Mouse (Mus musculus): ENCODE results near the gene Tnip1.
A peak's percentile ranks its signal among the peaks of the same experiment; 100 is the strongest.

The Tnip1 gene

DNA sequence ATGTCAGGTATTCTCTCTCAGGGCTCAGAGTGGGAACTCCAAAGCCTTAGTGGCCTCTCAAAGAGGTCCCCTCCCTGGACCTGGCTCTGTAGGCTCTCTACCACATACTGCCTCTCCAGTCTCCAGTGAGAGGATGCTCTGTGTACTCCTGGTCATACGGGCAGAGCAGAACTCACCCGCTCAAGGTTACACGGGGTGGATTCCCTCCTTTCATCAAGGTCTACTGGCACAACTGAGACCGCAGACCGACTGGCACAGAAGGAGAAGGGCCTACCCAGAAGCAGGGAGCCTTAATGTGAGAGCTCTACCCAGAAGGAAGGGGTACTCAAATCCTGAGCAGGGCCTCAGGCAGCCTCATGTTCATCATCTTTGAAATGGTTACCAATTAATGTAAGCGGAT is 30.2 kb downstream of the Tnip1 start:
- no peak for DNase-seq (ENCODE audit: low spot score in 2 of 2)

- peak; percentile 52 to 63 for DNase-seq (ENCODE audit: low spot score in 2 of 2)
These were observed 31.2 kb downstream of the Tnip1 start for GRCm38 (mm10) chr11:54931405-54932093.

DNA sequence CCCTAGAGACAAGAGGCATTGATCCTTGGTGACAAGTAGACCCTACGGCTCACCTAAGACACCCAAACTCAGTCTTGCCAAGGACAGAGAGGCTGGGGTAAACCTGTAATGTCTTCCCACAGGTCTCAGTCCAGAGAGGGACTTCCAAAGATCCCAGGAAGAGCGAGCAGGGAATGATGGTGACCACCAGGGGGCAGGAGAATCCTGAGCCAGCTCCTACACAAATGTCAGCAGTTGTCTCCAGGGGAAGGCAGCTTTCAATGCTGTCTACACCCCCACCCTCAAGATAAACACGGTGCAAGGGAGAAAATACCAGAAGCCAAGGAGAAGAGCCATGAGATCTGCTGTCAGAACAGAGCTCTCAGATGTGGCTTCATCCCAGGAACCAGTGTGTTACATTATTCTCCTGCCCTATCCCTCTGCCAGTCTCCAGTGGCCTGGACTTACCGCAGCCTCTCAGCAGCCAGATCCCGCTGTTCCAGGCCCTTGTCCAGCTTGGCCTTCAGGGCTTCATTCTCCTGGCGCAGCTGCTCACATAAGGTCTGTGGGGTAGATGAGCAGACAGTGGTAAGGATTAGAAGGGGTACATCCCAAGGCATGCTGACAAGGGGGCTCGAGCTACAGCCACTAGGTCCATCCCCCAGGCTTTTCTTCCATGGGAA is 32.3 kb downstream of the Tnip1 start:
- peak; percentile 56 to 64 for DNase-seq (ENCODE audit: low spot score in 2 of 2)

GRCm38 (mm10) chr11:54929744-54930143 is 33.0 kb downstream of the Tnip1 start:
- no peak for DNase-seq (ENCODE audit: low spot score in 2 of 2)

GRCm38 (mm10) chr11:54929290-54929689 is 33.4 kb downstream of the Tnip1 start:
- no peak for DNase-seq (ENCODE audit: low spot score in 2 of 2)

DNA sequence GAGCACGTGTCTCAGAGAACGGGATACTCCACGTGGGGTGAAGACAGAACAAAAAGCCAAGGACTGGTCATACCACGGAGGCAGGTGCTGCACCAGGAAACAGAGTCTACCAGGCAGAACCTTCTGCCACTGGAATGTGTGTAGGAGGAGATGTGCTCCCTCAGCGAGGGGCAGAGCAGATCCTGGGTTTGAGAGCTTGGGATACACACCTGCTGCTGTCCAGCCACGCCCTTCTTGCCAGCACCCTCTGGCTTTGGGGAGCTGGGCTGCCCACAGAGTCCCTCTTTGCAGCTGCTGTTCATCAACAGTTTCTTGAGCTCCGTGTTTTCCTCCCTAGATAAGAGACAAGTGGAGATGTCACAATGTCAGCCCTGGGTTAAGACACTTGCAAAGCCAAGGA is 33.8 kb downstream of the Tnip1 start:
- no peak for DNase-seq (ENCODE audit: low spot score in 2 of 2)

GRCm38 (mm10) chr11:54928219-54928618 is 34.5 kb downstream of the Tnip1 start:
- DNase-seq (ENCODE audit: low spot score in 2 of 2): no peak

- peak; percentile 41 to 66 for DNase-seq (ENCODE audit: low spot score in 2 of 2)
These were observed 35.2 kb downstream of the Tnip1 start for GRCm38 (mm10) chr11:54927346-54928140.

- DNase-seq (ENCODE audit: low spot score in 2 of 2): no peak
These were observed 38.6 kb downstream of the Tnip1 start for GRCm38 (mm10) chr11:54924145-54924544.

GRCm38 (mm10) chr11:54922488-54922887 is 40.2 kb downstream of the Tnip1 start:
- DNase-seq (ENCODE audit: low spot score in 2 of 2): no peak

- no peak for DNase-seq (ENCODE audit: low spot score in 2 of 2)
These were observed 40.9 kb downstream of the Tnip1 start for GRCm38 (mm10) chr11:54921798-54922197.

DNA sequence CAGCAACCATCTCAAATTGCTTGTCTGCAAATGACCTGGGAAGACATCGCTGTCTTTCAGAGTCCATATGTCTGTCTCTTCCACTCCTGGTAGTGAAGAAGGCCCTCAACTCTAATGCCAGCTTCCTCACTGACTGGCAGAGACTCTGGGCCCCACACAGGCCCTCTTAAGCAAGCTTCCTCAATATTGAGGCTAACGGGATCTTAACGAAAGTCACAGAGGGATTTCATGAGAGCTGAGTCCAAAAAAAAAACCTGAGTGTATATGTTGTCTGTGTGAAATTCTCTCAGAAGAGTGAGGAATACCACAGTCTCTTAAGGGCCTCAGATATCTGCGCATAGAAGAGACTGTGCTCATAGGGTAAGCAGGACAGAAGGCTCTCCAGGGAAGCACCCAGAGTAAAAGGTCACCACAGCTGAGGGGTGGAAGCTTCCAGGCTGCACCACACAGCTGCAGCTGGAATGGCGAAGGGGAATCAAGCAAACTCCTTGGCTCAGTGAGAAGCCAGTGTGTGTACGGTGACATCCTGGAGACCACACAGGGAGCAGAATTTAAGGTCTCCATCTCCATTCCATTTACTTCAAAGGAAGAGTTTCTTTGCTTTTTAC is 41.6 kb downstream of the Tnip1 start:
- DNase-seq (ENCODE audit: low spot score in 2 of 2): no peak

DNA sequence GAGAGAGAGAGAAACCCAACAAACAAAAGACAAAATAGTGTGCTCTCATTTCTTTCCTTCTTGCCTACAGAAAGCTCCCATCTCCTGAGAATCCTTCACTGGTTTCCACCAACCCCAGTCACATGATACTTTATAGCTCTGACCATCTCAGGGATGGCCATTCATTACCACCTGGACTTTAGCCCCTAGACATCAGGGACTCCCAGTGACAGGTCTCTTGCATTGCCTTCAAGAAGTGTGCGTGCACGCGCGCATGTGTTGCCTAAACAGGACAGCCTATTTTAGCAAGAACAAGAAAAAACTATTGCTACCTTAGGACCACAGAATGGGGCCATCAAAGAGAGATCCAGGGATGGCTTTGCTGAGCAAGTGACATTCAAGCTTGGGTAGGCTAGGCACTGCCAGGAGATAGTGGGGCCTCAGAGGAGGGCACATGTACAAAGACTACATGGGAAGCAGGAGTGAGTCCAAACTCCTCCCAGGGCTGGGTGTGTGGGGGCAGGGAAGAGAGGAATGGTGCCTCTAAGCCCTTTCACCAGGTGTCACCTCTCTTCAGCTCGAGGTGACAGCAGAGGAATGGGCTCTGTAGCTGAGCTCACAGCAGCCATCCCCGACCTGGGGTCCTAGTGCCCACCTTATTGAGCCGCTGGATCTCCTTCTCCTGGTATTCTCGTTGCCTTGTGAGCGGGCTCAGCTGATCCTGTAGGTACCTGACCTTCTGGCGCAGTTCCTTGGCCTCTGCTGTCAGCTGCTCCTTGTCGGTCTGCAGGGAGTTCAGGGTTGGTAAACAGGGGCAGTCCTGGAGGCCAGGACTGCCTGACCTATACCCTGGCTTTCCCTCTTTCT is 42.4 kb downstream of the Tnip1 start:
- DNase-seq (ENCODE audit: low spot score in 2 of 2): no peak

DNA sequence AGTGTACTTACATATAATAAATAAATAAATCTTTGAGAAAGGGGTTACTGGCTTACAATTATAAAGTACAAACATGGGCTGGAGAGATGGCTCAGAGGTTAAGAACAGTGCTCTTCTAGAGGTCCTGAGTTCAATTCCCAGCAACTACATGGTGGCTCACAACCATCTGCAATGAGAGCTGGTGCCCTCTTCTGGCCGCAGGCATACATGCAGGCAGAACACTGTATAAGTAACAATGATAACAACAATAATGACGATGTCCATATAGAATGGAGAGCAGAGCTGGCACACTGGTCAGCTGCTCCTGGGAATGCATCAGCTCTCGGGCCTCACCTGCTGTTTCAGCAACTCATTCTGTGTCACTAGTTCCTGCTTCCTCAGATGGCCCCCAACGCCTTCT is 44.4 kb downstream of the Tnip1 start:
- no peak for DNase-seq (ENCODE audit: low spot score in 2 of 2)

DNA sequence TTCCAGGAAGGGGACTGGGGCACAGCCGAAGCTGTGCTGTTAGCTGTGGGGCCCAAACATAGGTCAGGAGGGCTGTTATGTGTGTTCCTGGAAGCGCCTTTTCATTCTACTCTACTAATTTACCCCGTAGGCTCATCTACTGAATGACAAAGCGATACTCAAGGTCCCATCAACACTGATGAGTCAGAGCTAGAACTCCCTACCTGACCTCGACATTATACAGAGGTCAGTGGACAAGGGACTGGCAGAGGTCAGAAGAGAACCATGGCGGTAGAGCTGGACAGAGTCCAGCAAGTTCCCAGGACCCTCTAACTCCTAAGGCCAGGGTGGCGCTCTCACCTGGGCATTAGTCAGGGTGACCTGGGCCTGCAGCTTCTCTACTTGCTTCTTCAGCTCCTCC is 45.3 kb downstream of the Tnip1 start:
- no peak for DNase-seq (ENCODE audit: low spot score in 2 of 2)

DNA sequence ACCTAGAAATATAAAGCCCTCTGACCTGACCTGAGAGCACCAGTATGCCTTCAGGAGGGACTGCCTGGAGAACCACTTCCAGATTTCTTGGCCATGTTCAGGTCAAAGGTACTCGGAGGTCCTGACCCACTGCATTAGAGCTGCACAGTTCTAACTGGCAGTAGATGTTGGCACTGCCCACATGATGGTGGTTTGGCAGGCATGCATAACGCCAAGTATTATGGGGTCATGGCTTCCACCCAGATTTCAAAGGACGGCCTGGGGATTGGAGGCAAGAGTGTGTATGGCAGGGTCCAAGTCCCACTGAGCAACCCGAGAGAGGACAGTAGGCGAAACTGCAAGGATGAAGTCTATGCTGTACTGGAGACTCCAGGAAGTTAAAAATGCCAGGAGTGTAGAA is 48.9 kb downstream of the Tnip1 start:
- DNase-seq (ENCODE audit: low spot score in 2 of 2): no peak

DNA sequence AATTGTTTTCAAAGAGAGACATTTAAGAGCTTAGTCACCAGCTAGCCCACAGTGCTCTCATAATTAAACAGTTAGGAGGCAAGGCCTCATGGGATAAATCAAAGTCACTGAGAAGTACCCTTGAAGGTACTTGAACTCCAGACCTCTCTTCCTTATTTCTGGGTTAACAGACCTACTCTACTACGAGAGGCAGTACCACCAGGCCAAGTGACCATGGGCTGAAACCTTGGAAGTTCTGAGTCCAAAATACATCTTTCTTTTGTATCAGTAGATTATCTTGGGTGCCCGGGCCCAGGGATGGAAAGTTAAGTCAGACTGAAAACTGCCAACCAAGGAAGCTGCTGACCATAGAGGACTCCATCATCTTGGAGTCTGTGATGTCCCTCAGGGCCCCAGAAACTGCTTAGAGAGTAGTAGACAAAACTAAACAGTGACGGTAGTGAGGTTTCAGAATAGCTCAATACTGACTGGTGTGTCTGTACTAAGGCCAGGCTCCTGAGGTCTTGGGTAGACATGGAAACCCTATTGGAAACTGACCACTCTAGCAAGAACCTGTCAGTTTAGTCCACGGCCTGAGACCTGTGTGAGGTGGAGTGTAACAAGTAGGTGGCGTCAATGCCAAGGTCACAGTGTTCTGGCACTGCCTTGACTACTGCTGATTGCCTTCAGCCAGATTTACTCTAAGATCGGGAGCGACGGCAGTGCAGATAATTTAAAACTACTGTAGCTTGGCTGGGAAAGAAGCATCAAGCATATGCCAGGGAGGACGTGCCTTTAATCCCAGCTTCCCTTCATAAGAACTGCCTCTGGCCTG is 50.0 kb downstream of the Tnip1 start:
- no peak for DNase-seq (ENCODE audit: low spot score in 2 of 2)

DNA sequence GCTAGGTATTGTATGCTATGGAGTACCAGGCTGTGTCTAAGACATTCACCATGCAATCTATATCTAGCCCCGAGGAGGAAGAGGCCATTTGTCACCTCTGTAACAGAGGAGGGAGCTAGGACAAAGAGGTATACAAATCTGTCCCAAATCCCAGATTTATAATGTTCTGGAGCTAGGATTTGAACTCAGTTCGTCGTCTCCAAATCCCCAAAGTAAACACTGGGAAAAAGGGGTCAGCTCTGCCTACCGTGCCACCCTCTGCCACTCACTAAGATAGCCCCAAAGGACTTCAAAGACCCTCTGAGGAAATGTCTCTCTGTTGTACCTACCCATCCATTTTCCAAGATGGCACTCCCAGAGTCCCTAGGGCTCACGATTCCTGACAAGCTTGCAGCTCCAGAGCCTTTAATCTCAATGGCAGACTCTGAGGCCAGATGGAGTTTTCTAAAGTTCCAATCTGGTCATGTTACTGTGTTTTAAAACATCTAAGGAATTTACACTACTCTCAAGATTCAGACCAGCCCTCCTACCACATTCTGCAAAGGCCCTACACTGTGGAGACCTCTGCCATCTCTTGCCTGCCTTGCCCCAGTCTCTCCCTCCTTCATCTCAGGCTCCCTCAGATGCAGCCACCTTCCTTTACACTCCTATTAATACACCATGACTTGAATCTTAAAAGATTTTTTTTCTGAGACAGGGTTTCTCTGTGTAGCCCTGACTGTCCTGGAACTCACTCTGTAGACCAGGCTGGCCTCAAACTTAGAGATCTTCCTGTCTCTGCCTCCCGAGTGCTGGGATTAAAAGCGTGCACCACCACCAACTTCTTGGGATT is 50.8 kb downstream of the Tnip1 start:
- no peak for DNase-seq (ENCODE audit: low spot score in 2 of 2)

DNA sequence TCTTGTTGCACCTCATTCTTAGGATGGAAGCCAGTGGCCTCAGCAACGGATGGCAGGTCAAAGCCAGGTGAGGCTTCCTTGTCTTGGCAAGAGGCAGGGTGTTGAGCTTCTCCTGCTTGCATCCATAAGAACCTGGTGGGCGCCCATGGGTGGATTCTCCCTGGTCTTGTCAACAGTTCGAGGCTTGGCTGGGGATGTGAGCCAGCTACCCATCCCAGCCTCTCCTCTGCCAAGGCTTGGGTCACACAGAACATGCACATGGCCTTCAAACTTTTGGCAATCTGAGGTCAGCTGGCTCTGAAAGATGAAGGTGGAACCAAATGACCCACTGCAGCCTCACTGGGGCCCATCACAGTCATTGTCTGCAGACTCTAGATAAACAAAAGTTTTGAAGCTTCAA is 51.5 kb downstream of the Tnip1 start:
- DNase-seq (ENCODE audit: low spot score in 2 of 2): no peak

All from right cerebral cortex, adult 2 months (tissue).